Mouse (Mus musculus): ENCODE measurements around the gene Ralgapa2. TPM values are rescaled to one million over a fixed set of nuclear protein-coding genes. Genes with fewer than 3 reads are reported as not detected.

Ralgapa2 gene
- polyA plus RNA-seq, 1 experiment from 2014 or later: 9.9 TPM

DNA sequence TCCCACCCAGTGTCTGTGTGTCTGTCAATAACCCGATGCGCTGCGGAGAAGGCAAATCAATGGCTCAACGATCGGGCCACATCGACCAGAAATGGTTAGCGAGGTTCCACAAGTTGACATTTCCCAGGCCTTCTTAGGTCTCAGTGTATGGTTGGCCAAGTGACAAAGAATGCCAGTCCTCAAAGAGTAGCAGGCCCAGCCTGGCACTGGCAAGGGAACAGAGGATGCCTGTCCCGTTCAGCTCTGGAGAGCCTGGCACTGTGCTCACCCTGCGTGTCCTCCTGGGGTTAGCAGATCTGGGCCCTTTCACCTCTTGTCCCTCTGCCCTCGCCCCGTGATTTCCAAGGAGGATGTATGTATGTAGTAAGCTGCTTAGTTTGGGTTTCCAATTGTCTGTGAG lies 316.0 kb downstream of the Ralgapa2 start:
- no peak for ATAC-seq
- H3K36me3 ChIP-seq (ENCODE audit: control insufficient read depth, insufficient read depth, low read length): no peaks in the 10 kb centered on the region
- H3K9me3 ChIP-seq (ENCODE audit: control insufficient read depth, low read length): no peaks in the 10 kb centered on the region
- WGBS: 83% methylated on average over 11 of the region's 11 CpGs
- H3K4me2 ChIP-seq (ENCODE audit: low read length): no peak overlapping the region
- no peaks in the 10 kb centered on the region for H3K4me1 ChIP-seq (ENCODE audit: control insufficient read depth, insufficient read depth, low read depth, low read length)
- no peak overlapping the region for H3K4me3 ChIP-seq (ENCODE audit: low read length)
- H3K27me3 ChIP-seq (replicated peaks; ENCODE audit: control insufficient read depth, insufficient read depth, low read length): no peaks in the 10 kb centered on the region
- H3K27ac ChIP-seq (ENCODE audit: low read depth, low read length): no peak overlapping the region
- H3K9ac ChIP-seq (ENCODE audit: low read depth, low read length): no peak overlapping the region
